In the genomic region with DNA sequence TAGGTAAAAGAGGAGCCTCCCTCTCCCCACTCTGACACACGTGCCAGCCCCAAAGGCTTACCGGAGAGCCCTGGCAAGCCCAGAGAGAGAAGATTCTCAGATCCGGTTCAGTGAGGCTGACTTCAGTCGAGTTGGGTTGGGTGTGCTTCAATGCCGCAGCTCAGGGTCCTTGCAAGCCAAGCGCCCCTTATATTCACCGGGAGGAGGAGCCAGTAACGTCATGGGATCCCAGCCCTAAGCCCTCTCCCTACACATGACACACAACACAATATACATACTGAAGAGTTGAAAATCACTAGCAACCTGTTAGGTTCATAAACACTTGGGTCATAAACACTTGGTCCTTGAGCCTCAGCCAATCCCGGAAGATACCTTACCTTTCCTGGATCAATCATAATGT, we compare ENCODE assay signal across 12 mouse cellular contexts. TPM values are rescaled to one million over a fixed set of nuclear protein-coding genes. Genes with fewer than 3 reads are reported as not detected.
A peak's percentile ranks its signal among the peaks of the same experiment; 100 is the strongest.
DNase-seq lines count a peak whose midpoint lies in the region; ATAC-seq and TF ChIP-seq lines count a peak whose summit lies in the region.
"Not testable (repeated sequence)": the region's sequence is repeated elsewhere in the genome, so short reads cannot be mapped to it uniquely, and the experiment has no call there.
"Had no signal": no experiment of that assay in that cellular context is flagged by ENCODE, and none has a peak within 500 bp of the region (broad histone marks: within the 10 kb centered on the region; RNA-seq: fewer than 3 reads in every experiment).

No protein-coding gene starts in this region.

- H3K4me2 ChIP-seq in CH12.LX (ENCODE audit: insufficient read depth, low read depth, poor library complexity, severe bottlenecking): not testable (repeated sequence)
- H3K4me2 ChIP-seq in forebrain, embryonic 13.5 days: peak overlapping the region; percentile 63
- peak overlapping the region; percentile 67 for H3K4me2 ChIP-seq in heart, embryonic 16.5 days (ENCODE audit: low read depth, low read length)
- peak overlapping the region; percentile 54 for H3K4me2 ChIP-seq in intestine, embryonic 16.5 days (ENCODE audit: low read depth, low read length)
- H3K4me2 ChIP-seq in limb, embryonic 14.5 days (replicated peaks; ENCODE audit: low read depth, low read length, severe bottlenecking): peak overlapping the region; percentile 52
- H3K4me2 ChIP-seq in lung, postnatal 0 days (replicated peaks; ENCODE audit: low read depth, low read length): 0 out of 2 replicates have a peak overlapping the region, but pooled peaks have one; percentile 30
- peak overlapping the region; percentile 56 for H3K4me2 ChIP-seq in neural tube, embryonic 13.5 days

- 23% methylated on average over 8 of the region's 9 CpGs for WGBS in forebrain, embryonic 13.5 days
- 17% methylated on average over 5 of the region's 9 CpGs for WGBS in heart, embryonic 16.5 days
- 20% methylated on average over 7 of the region's 9 CpGs for WGBS in intestine, embryonic 16.5 days
- WGBS in limb, embryonic 14.5 days: 16% methylated on average over 8 of the region's 9 CpGs
- 13% methylated on average over 4 of the region's 9 CpGs for WGBS in lung, postnatal 0 days
- 28% methylated on average over 9 of the region's 9 CpGs for WGBS in neural tube, embryonic 13.5 days

- peaks cover 26 to 28% of the 10 kb centered on the region in 2 experiments for H3K36me3 ChIP-seq in CH12.LX (replicated peaks in 1 of 2; ENCODE audit: control insufficient read depth in 1 of 2, insufficient read depth in 1 of 2, low read length in 1 of 2)
- not testable (repeated sequence) for H3K36me3 ChIP-seq in forebrain, embryonic 13.5 days (ENCODE audit: poor library complexity, severe bottlenecking); heart, embryonic 16.5 days (ENCODE audit: control insufficient read depth, insufficient read depth); intestine, embryonic 16.5 days (ENCODE audit: control insufficient read depth, insufficient read depth, low read length); limb, embryonic 14.5 days (ENCODE audit: control insufficient read depth, insufficient read depth, low read length); lung, postnatal 0 days (ENCODE audit: insufficient read depth, low read length); neural tube, embryonic 13.5 days

- TF ChIP-seq EP300 in CH12.LX (IDR thresholded peaks at IDR 0.05; ENCODE audit: low read length); lung, postnatal 0 days (IDR thresholded peaks at IDR 0.05): not testable (repeated sequence)

- dilution Hi-C loops in CH12.LX (cut with MboI; ENCODE audit: extremely low pct_ligation_motif_present, extremely low pct_unique_long_range_greater_than_20kb, low sequenced_read_pairs): not testable (repeated sequence)

- in situ Hi-C loops in CH12.LX (cut with MboI; ENCODE audit: low pct_ligation_motif_present, low pct_unique_long_range_greater_than_20kb, low sequenced_read_pairs): not testable (repeated sequence)

- not testable (repeated sequence) for H3K27ac ChIP-seq in CH12.LX (ENCODE audit: insufficient read depth, low read depth); cortical plate, adult 2 months (ENCODE audit: insufficient read depth, low read length); forebrain, embryonic 13.5 days; heart, embryonic 16.5 days (ENCODE audit: low read length); intestine, embryonic 16.5 days (ENCODE audit: low read length); limb, embryonic 14.5 days (replicated peaks; ENCODE audit: low read depth, low read length); lung, postnatal 0 days (ENCODE audit: low read length); neural tube, embryonic 13.5 days (replicated peaks)

- H3K9ac ChIP-seq in CH12.LX (ENCODE audit: insufficient read depth, low read depth): peak overlapping the region; percentile 62; the same call in 1 of the 2 replicates
- not testable (repeated sequence) for H3K9ac ChIP-seq in forebrain, embryonic 13.5 days; heart, embryonic 16.5 days (ENCODE audit: low read length); intestine, embryonic 16.5 days (ENCODE audit: low read depth, low read length); limb, embryonic 14.5 days (ENCODE audit: low read depth, low read length, severe bottlenecking); lung, postnatal 0 days (replicated peaks; ENCODE audit: low read depth); neural tube, embryonic 13.5 days

- H3K79me2 ChIP-seq in CH12.LX (replicated peaks; ENCODE audit: control insufficient read depth, extremely low read depth, insufficient read depth, poor library complexity, severe bottlenecking): not testable (repeated sequence)

- not testable (repeated sequence) for TF ChIP-seq RAD21 in CH12.LX (IDR thresholded peaks at IDR 0.05; ENCODE audit: low read depth, low read length)

- not testable (repeated sequence) for TF ChIP-seq CTCF in CH12.LX (conservative IDR thresholded peaks at IDR 0.05 in 1 of 2, IDR thresholded peaks at IDR 0.05 in 1 of 2; ENCODE audit: low read depth in 2 of 2, low read length in 2 of 2); cortical plate, adult 2 months (IDR thresholded peaks at IDR 0.05; ENCODE audit: extremely low read depth, insufficient read depth, low read length); lung, postnatal 0 days (IDR thresholded peaks at IDR 0.05)

- not testable (repeated sequence) for DNase-seq in CH12.LX (ENCODE audit: extremely low read depth); limb, embryonic 14.5 days (ENCODE audit: low spot score); lung, postnatal 0 days (ENCODE audit: low spot score)

- H3K27me3 ChIP-seq in CH12.LX (replicated peaks); forebrain, embryonic 13.5 days; heart, embryonic 16.5 days (ENCODE audit: control insufficient read depth, insufficient read depth, low read length); limb, embryonic 14.5 days (ENCODE audit: control insufficient read depth, insufficient read depth, low read length); lung, postnatal 0 days (replicated peaks; ENCODE audit: insufficient read depth, low read length): not testable (repeated sequence)
- H3K27me3 ChIP-seq in intestine, embryonic 16.5 days (replicated peaks; ENCODE audit: control insufficient read depth, insufficient read depth, low read length): peaks cover 11% of the 10 kb centered on the region
- peaks cover 25% of the 10 kb centered on the region for H3K27me3 ChIP-seq in neural tube, embryonic 13.5 days

- TF ChIP-seq POLR2A in CH12.LX (IDR thresholded peaks at IDR 0.05; ENCODE audit: low read depth, low read length); cortical plate, adult 2 months (IDR thresholded peaks at IDR 0.05; ENCODE audit: extremely low read depth, insufficient read depth, low read length); limb, embryonic 14.5 days (IDR thresholded peaks at IDR 0.05; ENCODE audit: borderline replicate concordance, extremely low read depth, insufficient read depth, insufficient read length): not testable (repeated sequence)

- not testable (repeated sequence) for H3K9me3 ChIP-seq in CH12.LX (replicated peaks; ENCODE audit: low read length); forebrain, embryonic 13.5 days (replicated peaks); heart, embryonic 16.5 days (replicated peaks; ENCODE audit: control insufficient read depth, low read length); intestine, embryonic 16.5 days (ENCODE audit: control insufficient read depth, low read length); limb, embryonic 14.5 days (ENCODE audit: control insufficient read depth, low read length); lung, postnatal 0 days (ENCODE audit: low read length); neural tube, embryonic 13.5 days

- ATAC-seq in forebrain, embryonic 13.5 days; heart, embryonic 16.5 days (replicated peaks; ENCODE audit: extremely low read depth, insufficient read depth, low FRiP score); intestine, embryonic 16.5 days; limb, embryonic 14.5 days (ENCODE audit: low FRiP score, low read depth); lung, postnatal 0 days: not testable (repeated sequence)
- ATAC-seq in neural tube, embryonic 13.5 days (ENCODE audit: low read depth): 0 out of 2 replicates have a peak, but pooled peaks have one; percentile 19

- peaks cover 6 to 18% of the 10 kb centered on the region in 2 experiments for H3K4me1 ChIP-seq in CH12.LX (ENCODE audit: control insufficient read depth in 1 of 2, insufficient read depth in 2 of 2)
- not testable (repeated sequence) for H3K4me1 ChIP-seq in cortical plate, adult 2 months (ENCODE audit: control insufficient read depth, insufficient read depth, low read length); forebrain, embryonic 13.5 days; heart, embryonic 16.5 days (ENCODE audit: control insufficient read depth, insufficient read depth, low read length); intestine, embryonic 16.5 days (ENCODE audit: control insufficient read depth, insufficient read depth, low read length); limb, embryonic 14.5 days (ENCODE audit: control insufficient read depth, insufficient read depth, low read length); lung, postnatal 0 days (ENCODE audit: insufficient read depth, low read depth, low read length); neural tube, embryonic 13.5 days (replicated peaks)

- peak overlapping the region; percentile 58 to 66 (median 59) for H3K4me3 ChIP-seq in CH12.LX (replicated peaks in 1 of 3; ENCODE audit: low read depth in 2 of 3, low read length in 2 of 3, poor library complexity in 1 of 3)
- peak overlapping the region; percentile 27 for H3K4me3 ChIP-seq in cortical plate, adult 2 months (ENCODE audit: insufficient read depth, low read length)
- H3K4me3 ChIP-seq in forebrain, embryonic 13.5 days: peak overlapping the region; percentile 29
- H3K4me3 ChIP-seq in heart, embryonic 16.5 days (ENCODE audit: low read length): peak overlapping the region; percentile 46
- H3K4me3 ChIP-seq in intestine, embryonic 16.5 days (ENCODE audit: low read length): peak overlapping the region; percentile 34
- peak overlapping the region; percentile 28 for H3K4me3 ChIP-seq in limb, embryonic 14.5 days (replicated peaks; ENCODE audit: low read length)
- H3K4me3 ChIP-seq in lung, postnatal 0 days (ENCODE audit: low read depth, low read length): 0 out of 2 replicates have a peak overlapping the region, but pooled peaks have one; percentile 10
- peak overlapping the region; percentile 27 for H3K4me3 ChIP-seq in neural tube, embryonic 13.5 days

RNA-seq across cellular contexts. Expression of a gene that starts 0.6 kb away (rescaled TPM):
- total RNA-seq in CH12.LX (2012; rRNA removed) (31.8 and 81.3 TPM in 2 replicates), CH12.LX (2014; rRNA removed) (50.4 and 53.9 TPM in 2 replicates)
- 37.5 and 44.6 TPM in 2 replicates for polyA plus RNA-seq in CH12.LX (2012; ENCODE audit: insufficient read length, low read depth)
- 8.6 and 9.3 TPM in 2 replicates for polyA plus RNA-seq in cortical plate, adult 2 months (2012; rRNA removed)
- polyA plus RNA-seq in forebrain, embryonic 13.5 days (2015; fragmentation: Nextera tagmentation; extraction: Ambion mirVana): 0.57 and 1.2 TPM in 2 replicates
- polyA plus RNA-seq in heart, embryonic 16.5 days (2015; fragmentation: Nextera tagmentation; extraction: Ambion mirVana): 0.64 and 0.69 TPM in 2 replicates
- polyA plus RNA-seq in intestine, embryonic 16.5 days (2015; fragmentation: Nextera tagmentation; extraction: Ambion mirVana): 1.6 TPM in 2 replicates
- 6.1 and 7.7 TPM in 2 replicates for polyA plus RNA-seq in limb, embryonic 14.5 days (2012; rRNA removed)
- polyA plus RNA-seq in limb, embryonic 14.5 days (2014; fragmentation: Nextera tagmentation; extraction: Ambion mirVana): 2.6 and 3.0 TPM in 2 replicates
- polyA plus RNA-seq in lung, postnatal 0 days (2015; fragmentation: Nextera tagmentation; extraction: Ambion mirVana): 0.19 and 0.29 TPM in 2 replicates
- polyA plus RNA-seq in neural tube, embryonic 13.5 days (2015; fragmentation: Nextera tagmentation; extraction: Ambion mirVana): 0.98 and 1.1 TPM in 2 replicates
- total RNA-seq: gastrocnemius, adult 8-10 months had no signal
- polyA plus RNA-seq: macrophage had no signal

RNA-seq across cellular contexts. Expression of a gene that starts 25.7 kb away (rescaled TPM):
- not detected in 2 replicates for total RNA-seq in CH12.LX (2012; rRNA removed)
- 0.07 TPM in 1 of 2 replicates, not detected in the other for total RNA-seq in CH12.LX (2014; rRNA removed)
- polyA plus RNA-seq in CH12.LX (2012; ENCODE audit: insufficient read length, low read depth): not detected in 2 replicates
- 0.08 and 0.17 TPM in 2 replicates for polyA plus RNA-seq in cortical plate, adult 2 months (2012; rRNA removed)
- polyA plus RNA-seq in forebrain, embryonic 13.5 days (2015; fragmentation: Nextera tagmentation; extraction: Ambion mirVana): not detected in 2 replicates
- 0.32 and 0.35 TPM in 2 replicates for polyA plus RNA-seq in heart, embryonic 16.5 days (2015; fragmentation: Nextera tagmentation; extraction: Ambion mirVana)
- polyA plus RNA-seq in intestine, embryonic 16.5 days (2015; fragmentation: Nextera tagmentation; extraction: Ambion mirVana): not detected in 2 replicates
- polyA plus RNA-seq in limb, embryonic 14.5 days (2012; rRNA removed): 0.03 and 0.04 TPM in 2 replicates
- polyA plus RNA-seq in limb, embryonic 14.5 days (2014; fragmentation: Nextera tagmentation; extraction: Ambion mirVana): 0.22 TPM in 1 of 2 replicates, not detected in the other
- 0.14 TPM in 1 of 2 replicates, not detected in the other for polyA plus RNA-seq in lung, postnatal 0 days (2015; fragmentation: Nextera tagmentation; extraction: Ambion mirVana)
- 0.11 TPM in 1 of 2 replicates, not detected in the other for polyA plus RNA-seq in neural tube, embryonic 13.5 days (2015; fragmentation: Nextera tagmentation; extraction: Ambion mirVana)
- total RNA-seq: gastrocnemius, adult 8-10 months had no signal
- polyA plus RNA-seq: erythroblast, embryonic 14.5 days; kidney, adult 2 months had no signal
